Comparison of ENCODE assay signal across 1 mouse cellular context in genomic region chr11:77983191-77983936, GRCm38 (mm10).
TF ChIP-seq lines count a peak whose summit lies in the region.

No protein-coding gene starts in this region.

TF ChIP-seq in CH12.LX, 34 proteins besides CTCF, POLR2A, EP300 and RAD21 (continued from another document):
- TF ChIP-seq ETS1 (conservative IDR thresholded peaks at IDR 0.05; ENCODE audit: low read depth, low read length) (peak; percentile 40; the same call in 1 of the 2 replicates), E2F4 (IDR thresholded peaks at IDR 0.05; ENCODE audit: insufficient replicate concordance, low read depth, low read length) (no peak), KAT2A (IDR thresholded peaks at IDR 0.05; ENCODE audit: insufficient replicate concordance, low read length) (no peak), ZKSCAN1 (IDR thresholded peaks at IDR 0.05; ENCODE audit: borderline replicate concordance, low read depth, low read length) (no peak), CHD2 (IDR thresholded peaks at IDR 0.05; ENCODE audit: low read length) (peak; percentile 89), SIN3A (IDR thresholded peaks at IDR 0.05; ENCODE audit: low read length) (peak; percentile 82), UBTF (IDR thresholded peaks at IDR 0.05; ENCODE audit: low read depth, low read length) (peak; percentile 93), MXI1 (IDR thresholded peaks at IDR 0.05; ENCODE audit: low read depth, low read length) (peak; percentile 40; the same call in 1 of the 2 replicates), RCOR1 (conservative IDR thresholded peaks at IDR 0.05; ENCODE audit: low read depth, low read length) (no peak)
